Mouse (Mus musculus): ENCODE measurements around the gene Rps10. TPM values are rescaled to one million over a fixed set of nuclear protein-coding genes. Genes with fewer than 3 reads are reported as not detected.

Rps10 gene
- polyA plus RNA-seq, 1 experiment from 2014 or later: 987 TPM

- 83% methylated on average over 8 of the region's 8 CpGs for WGBS
- no peaks in the 10 kb centered on the region for H3K27me3 ChIP-seq
- H3K4me3 ChIP-seq (replicated peaks): no peak overlapping the region
- no peak overlapping the region for H3K27ac ChIP-seq
- peaks cover 92% of the 10 kb centered on the region for H3K36me3 ChIP-seq
- no peaks in the 10 kb centered on the region for H3K9me3 ChIP-seq
- no peak overlapping the region for H3K9ac ChIP-seq (replicated peaks)
- no peak for ATAC-seq (ENCODE audit: insufficient number of reproducible peaks, insufficient read depth, low FRiP score, low TSS enrichment, low read depth)
- H3K4me1 ChIP-seq (replicated peaks): peaks cover 8% of the 10 kb centered on the region
- no peak overlapping the region for H3K4me2 ChIP-seq
Observed at GRCm38 (mm10) chr17:27588231-27588630, 48.2 kb downstream of the Rps10 start.

GRCm38 (mm10) chr17:27587252-27587651 is 49.2 kb downstream of the Rps10 start:
- no peaks in the 10 kb centered on the region for H3K27me3 ChIP-seq
- peaks cover 92% of the 10 kb centered on the region for H3K36me3 ChIP-seq
- peak overlapping the region; percentile 35 for H3K27ac ChIP-seq
- H3K4me3 ChIP-seq (replicated peaks): no peak overlapping the region
- ATAC-seq (ENCODE audit: insufficient number of reproducible peaks, insufficient read depth, low FRiP score, low TSS enrichment, low read depth): no peak
- no peaks in the 10 kb centered on the region for H3K9me3 ChIP-seq
- no peak overlapping the region for H3K4me2 ChIP-seq
- H3K4me1 ChIP-seq (replicated peaks): peaks cover 8% of the 10 kb centered on the region
- no peak overlapping the region for H3K9ac ChIP-seq (replicated peaks)
- 75% methylated on average over 12 of the region's 12 CpGs for WGBS

- ATAC-seq (ENCODE audit: insufficient number of reproducible peaks, insufficient read depth, low FRiP score, low TSS enrichment, low read depth): no peak
- WGBS: 63% methylated on average over 9 of the region's 9 CpGs
- no peak overlapping the region for H3K4me3 ChIP-seq (replicated peaks)
Observed at GRCm38 (mm10) chr17:27586661-27587060, 49.8 kb downstream of the Rps10 start.

GRCm38 (mm10) chr17:27583185-27583894 is 53.1 kb downstream of the Rps10 start:
- ATAC-seq (ENCODE audit: insufficient number of reproducible peaks, insufficient read depth, low FRiP score, low TSS enrichment, low read depth): no peak
- Histone ChIP-seq H3K9me3 (no peaks in the 10 kb centered on the region), H3K4me2 (no peak overlapping the region), H3K36me3 (peaks cover 92% of the 10 kb centered on the region), H3K27ac (no peak overlapping the region), H3K4me3 (replicated peaks) (no peak overlapping the region), H3K9ac (replicated peaks) (no peak overlapping the region), H3K27me3 (no peaks in the 10 kb centered on the region), H3K4me1 (replicated peaks) (peaks cover 8% of the 10 kb centered on the region)
- WGBS: 85% methylated on average over 13 of the region's 13 CpGs

More at GRCm38 (mm10) chr17:27586661-27587060, 49.8 kb downstream of the Rps10 start:
- peaks cover 8% of the 10 kb centered on the region for H3K4me1 ChIP-seq (replicated peaks)
- no peaks in the 10 kb centered on the region for H3K27me3 ChIP-seq
- H3K9me3 ChIP-seq: no peaks in the 10 kb centered on the region
- no peak overlapping the region for H3K4me2 ChIP-seq
- H3K27ac ChIP-seq: peak overlapping the region; percentile 35; the same call in 1 of the 2 replicates
- no peak overlapping the region for H3K9ac ChIP-seq (replicated peaks)
- H3K36me3 ChIP-seq: peaks cover 92% of the 10 kb centered on the region

Other genes starting within 250 kb of the Rps10 start
- gene Grm4, start 115.3 kb downstream of the Rps10 start, polyA plus RNA-seq (2016; fragmentation: Nextera tagmentation; extraction: Ambion mirVana): 0.58 and 0.59 TPM in 2 replicates
- gene Hmga1, start 80.2 kb downstream of the Rps10 start, polyA plus RNA-seq (2016; fragmentation: Nextera tagmentation; extraction: Ambion mirVana): 324 and 334 TPM in 2 replicates
- gene AI413582, start 70.9 kb downstream of the Rps10 start, polyA plus RNA-seq (2016; fragmentation: Nextera tagmentation; extraction: Ambion mirVana): 14.9 and 16.6 TPM in 2 replicates
- 120 and 126 TPM in 2 replicates for gene Nudt3, start 13.2 kb downstream of the Rps10 start, polyA plus RNA-seq (2016; fragmentation: Nextera tagmentation; extraction: Ambion mirVana)
- not detected in 2 replicates for gene RPS10-NUDT3, start 1.4 kb downstream of the Rps10 start, polyA plus RNA-seq (2016; fragmentation: Nextera tagmentation; extraction: Ambion mirVana)
- 4.3 and 5.0 TPM in 2 replicates for gene Pacsin1, start 18.8 kb upstream of the Rps10 start, polyA plus RNA-seq (2016; fragmentation: Nextera tagmentation; extraction: Ambion mirVana)
- gene Spdef, start 92.3 kb upstream of the Rps10 start, polyA plus RNA-seq (2016; fragmentation: Nextera tagmentation; extraction: Ambion mirVana): 0.21 and 0.36 TPM in 2 replicates
- gene D17Wsu92e, start 184.0 kb upstream of the Rps10 start, polyA plus RNA-seq (2016; fragmentation: Nextera tagmentation; extraction: Ambion mirVana): 18.2 and 18.6 TPM in 2 replicates
- gene Snrpc, start 201.5 kb upstream of the Rps10 start, polyA plus RNA-seq (2016; fragmentation: Nextera tagmentation; extraction: Ambion mirVana): 364 and 379 TPM in 2 replicates
- 9.3 and 10.3 TPM in 2 replicates for gene Uhrf1bp1, start 219.8 kb upstream of the Rps10 start, polyA plus RNA-seq (2016; fragmentation: Nextera tagmentation; extraction: Ambion mirVana)